Mouse (Mus musculus): Measurements from ENCODE around the gene Icam2. TPM values are rescaled to one million over a fixed set of nuclear protein-coding genes. Genes with fewer than 3 reads are reported as not detected.

Icam2 gene
- total RNA-seq, 1 experiment from 2014 or later, result 24.6 TPM

- peak; percentile 79 for DNase-seq
These were observed 3.8 kb upstream of the Icam2 start for GRCm38 (mm10) chr11:106391546-106392188.

DNA sequence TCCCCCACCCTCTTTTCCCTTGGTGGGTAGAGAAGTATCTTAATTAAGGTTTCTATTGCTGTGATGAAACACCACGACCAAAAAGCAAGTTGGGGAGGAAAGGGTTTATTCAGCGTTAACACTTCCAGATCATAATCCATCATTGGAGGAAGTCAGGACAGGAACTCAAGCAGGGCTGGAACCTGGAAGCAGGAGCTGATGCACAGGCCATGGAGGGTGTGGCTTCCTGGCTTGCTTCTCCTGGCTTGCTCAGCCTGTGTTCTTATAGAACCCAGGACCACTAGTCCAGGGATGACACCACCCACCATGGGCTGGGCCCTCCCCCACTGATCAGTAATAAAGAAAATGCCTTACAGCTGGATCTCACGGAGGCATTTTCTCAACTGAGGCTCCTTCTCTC is 2.9 kb upstream of the Icam2 start:
- DNase-seq, result no peak

DNA sequence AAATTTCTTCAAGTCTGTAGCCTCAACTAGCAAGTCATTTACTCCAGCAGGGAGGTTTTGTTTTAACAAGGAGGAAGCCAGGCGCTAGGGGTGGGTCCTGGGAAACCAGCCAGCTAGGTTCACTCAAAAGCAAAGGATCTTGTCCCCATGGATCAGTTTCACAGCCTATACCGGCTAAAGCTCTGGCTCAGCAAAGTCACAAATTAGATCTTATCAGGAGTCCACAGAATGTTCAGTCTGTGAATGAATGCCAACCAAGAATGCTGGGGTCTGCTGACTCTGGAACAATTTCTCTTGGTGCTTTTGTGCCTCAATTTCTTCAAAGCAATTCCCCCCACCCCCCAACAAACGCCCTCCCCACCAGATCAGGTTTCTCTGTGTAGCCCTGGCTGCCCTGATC is 1.7 kb upstream of the Icam2 start:
- DNase-seq, result no peak

DNA sequence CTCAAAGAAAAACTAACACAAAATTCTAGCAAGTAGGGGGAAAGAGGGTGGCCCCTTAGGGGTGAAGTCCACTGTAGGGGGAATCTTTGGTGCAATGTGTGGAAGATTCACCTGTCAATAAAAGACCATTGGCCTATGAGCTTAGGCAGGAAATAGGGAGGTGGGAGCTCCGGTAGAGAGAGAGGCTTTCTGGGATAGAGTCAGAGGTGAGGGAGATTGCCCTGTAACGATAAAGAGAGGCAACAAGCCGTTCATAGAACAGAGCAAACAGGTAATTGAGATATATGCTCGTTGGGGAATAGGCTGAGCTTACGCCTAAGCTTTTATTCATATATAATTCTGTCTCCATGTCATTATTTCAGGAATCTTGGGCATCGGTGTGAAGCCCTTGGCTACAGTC is 855 bp downstream of the Icam2 start:
- no peak for DNase-seq

DNA sequence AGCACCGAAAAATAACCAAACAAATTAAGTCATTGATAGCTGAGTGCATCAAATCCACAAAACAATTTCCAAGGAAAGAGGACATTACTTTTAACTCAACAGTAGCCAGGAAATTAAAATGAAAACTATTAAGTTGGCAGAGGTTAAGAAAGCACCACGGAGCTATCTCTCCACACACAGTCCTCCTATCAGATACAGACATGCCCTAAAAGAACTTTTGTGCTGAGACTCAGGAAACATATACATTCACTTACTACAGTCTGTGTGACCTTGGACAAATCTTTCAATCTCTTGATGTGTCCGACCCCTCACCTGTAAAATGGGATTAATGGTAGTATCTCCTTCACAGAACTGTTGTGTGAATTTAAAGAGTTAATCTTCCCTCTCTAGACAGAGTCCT is 1.5 kb downstream of the Icam2 start:
- no peak for DNase-seq

DNA sequence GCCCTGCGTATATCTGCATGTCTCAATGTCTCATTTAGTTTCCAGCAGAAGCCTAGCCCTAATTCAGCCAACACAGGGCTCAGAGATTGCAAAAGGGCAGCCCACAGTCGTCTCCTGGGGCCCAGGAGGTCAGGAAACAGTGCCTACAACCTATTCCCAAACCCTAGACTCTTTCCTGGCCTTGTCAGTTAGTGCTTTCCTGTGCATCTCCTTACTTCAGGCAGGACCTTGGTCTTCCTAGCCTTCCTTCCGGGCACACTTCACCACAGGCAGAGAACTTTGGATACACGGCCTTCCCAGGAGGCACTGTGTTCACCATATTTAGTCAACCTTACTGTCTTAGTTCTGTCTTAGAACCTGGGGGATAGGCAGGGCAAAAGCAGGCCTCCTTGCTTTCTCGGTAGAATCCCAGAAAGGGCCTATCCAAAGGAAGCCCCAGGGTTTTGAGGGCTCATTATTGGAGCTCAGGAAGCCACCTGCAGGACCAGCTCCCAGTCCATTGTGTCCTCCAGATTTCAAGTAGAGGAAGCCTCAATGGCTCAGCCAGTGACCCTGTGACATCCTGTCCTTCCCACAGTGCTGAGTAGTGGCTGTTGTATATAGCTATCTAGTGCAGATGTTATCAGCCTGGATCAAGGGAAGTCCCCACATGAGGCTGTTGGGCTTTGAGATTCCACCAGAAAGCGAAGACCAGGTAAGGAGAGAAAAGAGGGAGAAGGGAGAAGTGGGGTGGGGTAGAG is 4.7 kb downstream of the Icam2 start:
- DNase-seq, result no peak

DNA sequence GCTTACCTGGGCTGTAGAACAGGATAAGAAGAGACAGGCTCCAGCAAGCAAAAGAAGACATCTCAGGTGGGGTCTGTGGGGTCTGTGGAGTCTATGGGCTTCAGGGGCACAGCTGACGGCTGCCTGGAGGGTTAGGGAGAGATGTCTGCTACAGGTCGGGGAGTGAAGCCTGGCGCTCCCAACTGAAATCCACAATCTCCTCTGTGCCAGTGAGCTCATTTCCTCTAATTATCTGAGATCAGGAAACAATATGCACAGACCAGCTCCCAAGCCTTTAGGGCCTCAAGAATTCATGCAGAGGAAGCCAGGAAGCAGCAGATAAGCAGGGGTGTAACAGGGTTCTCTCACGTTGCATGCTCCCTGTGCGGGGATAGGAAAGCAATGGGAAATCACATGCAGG is 5.5 kb downstream of the Icam2 start:
- DNase-seq, result no peak

DNA sequence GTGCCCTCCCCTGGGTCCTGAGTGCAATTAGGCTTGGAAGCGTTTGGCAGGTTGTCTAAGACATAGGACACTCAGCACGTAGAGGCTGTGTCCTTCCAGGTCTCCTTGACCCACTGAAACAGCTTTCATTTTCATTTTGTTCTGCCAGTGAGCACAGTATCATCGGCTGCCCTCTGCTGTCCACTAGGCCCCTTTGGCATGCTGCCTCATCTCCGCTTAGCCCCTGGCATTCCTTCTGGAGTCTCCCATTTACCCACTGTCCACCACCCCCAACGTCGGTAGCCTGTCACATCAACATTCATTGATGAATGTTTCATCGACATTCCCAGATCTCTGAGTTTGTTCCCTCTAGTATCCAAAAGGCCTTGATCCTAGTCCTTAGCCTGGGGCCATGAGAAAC is 6.0 kb downstream of the Icam2 start:
- peak; percentile 75 for DNase-seq

- DNase-seq, result no peak
These were observed 6.9 kb downstream of the Icam2 start for GRCm38 (mm10) chr11:106381011-106381410.

- DNase-seq, result no peak
These were observed 12.9 kb downstream of the Icam2 start for GRCm38 (mm10) chr11:106374979-106375378.

DNA sequence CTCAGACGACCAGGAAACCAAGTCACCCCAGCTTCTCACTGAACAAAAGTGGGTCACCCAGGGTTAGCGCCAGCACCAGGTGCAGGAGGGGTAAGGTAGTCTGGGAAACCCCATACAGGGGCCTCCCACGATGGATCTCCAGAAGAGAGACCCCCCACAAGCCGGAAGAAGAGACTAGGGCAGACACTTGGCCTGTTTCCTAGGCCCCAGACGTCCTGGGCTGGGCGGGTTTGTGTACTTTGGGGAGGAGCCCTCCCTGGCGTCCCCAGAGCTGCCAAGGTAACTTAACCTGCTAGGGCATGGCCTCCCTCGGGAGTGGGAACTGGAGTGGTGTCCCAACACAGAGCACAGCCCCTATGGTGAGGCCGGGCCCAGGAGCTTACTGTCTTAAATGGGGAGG is 13.3 kb downstream of the Icam2 start:
- no peak for DNase-seq

- no peak for DNase-seq
These were observed 13.9 kb downstream of the Icam2 start for GRCm38 (mm10) chr11:106373998-106374397.

DNA sequence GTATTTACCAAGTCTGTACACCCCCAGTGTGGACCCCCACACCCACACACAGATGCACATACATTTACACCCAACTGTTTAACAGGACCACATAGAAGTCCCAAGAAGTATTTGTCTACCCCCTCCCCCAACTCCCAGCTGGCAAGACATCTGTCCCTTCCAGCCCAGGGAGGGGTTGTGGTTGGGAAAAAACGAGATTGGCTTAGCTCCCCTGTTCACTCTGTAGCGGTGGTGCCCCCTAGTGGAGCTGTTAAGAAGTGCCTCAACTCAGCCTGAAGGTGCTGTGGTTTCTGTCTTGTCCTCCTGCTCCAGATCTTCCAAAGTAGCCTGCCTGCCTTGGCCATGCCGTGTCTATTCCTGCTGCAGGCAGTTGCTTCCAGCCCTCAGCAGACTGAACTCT is 21.6 kb downstream of the Icam2 start:
- DNase-seq, result peak; percentile 93

DNA sequence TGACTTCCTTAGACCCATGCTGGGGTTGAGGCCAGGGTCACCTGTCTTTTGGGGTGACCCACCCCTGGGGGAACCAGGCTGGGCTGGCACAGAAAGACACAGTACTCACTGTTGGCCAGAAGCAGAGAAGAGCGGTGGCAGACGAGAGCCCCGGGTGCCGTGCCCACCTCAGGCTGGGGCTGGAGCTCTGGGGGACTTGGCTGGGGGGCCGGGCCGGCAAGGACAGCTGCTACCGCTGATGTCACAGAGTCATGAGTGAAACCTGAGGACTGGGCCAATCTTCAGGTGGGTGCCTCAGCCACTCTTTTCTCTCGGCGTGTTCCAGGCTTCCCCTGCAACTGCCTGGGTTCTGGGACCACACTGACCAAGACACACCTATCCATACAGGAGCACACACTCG is 22.5 kb downstream of the Icam2 start, which contains the start of gene Prr29:
Gene Prr29, plus strand, starts transcription at position 107 of the 400 bp plus-strand sequence.
- DNase-seq, result peak; percentile 0

- DNase-seq, result peak; percentile 65
These were observed 23.2 kb downstream of the Icam2 start for GRCm38 (mm10) chr11:106364712-106365111.

DNA sequence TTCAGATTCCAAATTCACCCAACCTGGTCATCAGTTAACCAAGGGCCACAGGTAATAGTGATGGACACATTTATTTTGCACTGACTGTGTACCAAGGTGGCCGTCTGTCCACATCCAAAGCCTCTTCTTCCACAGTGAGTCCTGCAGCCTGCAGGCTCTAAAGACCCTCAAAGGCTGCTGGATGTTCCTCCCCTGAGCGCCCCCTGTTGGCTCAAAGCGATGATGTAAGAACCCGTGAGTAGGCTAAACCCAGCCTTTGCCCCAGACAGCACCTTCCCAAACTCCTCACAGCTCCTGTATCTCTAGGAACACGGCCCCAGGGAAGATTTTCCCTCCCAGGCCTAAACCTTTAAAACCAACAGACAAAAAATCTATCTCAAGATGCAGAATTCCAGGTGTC is 28.5 kb downstream of the Icam2 start:
- DNase-seq, result no peak

DNA sequence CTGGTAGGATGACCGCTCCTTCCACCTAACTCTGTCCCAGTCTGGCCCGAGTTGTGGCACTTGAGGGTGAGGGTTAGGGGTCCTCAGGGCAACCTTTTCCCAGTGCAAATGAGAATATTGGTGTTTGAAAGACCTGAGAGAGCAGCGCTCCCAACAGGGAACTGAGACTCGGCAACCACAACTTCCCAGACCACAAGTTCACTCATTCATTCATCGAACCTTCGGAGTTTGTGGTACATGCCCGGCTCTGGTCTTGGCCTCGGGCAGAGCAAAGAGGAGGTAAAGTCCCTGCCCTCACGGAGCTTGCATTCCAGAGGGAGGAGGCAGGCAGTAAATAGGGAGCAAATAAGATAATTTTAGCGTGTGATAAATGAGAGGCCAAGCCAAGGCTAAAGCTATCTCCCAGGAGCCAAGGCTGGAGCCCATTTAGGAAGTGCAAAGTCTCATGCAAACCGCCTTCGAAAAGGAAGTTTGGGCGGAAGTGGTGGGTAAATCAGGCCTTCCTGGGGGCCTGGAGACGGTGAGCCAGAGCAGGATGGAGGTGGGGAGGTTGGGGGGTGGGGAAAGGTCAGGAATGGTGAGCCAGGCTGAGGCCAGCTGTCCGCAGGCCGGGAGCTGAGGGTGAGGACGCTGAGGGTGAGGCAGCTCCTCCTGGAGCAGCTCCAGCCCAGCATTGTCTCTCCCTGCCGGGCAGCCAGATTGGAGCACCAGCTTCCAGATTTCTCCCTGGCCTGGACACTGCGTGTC is 32.3 kb downstream of the Icam2 start:
- DNase-seq, result peak; percentile 62

DNA sequence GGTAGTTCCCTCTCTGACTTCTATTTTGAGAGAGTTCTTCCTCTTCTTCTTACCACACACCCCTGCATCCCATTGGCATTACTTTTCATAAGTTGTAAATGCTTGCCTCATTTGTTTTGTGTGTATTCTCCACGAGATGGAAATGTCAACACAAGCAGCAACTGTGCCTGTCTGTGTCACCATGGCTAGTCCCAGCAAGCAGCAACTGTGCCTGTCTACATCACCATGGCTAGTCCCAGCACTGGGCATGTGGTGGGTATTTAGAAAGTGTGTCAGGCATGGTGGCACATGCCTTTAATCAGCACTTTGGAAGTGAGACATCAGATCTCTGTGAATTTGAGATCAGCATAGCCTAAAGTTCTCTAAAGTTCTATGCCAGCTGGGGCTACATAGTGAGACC is 33.7 kb downstream of the Icam2 start:
- no peak for DNase-seq

DNA sequence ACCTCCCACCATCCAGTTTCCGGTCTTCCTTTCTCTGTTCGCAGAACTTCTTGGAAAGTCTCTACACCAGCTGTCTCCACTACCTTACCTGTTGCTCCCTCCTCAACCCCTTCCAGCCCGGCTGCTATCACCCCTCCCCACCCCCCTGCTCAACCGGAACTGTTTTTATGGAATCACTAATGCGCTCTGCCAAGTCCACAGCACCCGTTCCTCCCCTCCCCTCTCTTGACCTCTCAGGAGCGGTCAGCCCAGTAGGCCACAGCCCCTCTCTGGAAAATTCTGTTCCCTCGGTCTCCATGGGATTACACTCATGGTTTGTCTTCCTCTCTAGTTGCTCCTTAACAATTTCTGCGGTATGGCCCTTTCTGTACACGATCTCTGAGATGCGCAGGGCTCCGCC is 34.7 kb downstream of the Icam2 start, which contains the start of gene Scn4a:
Gene Scn4a, minus strand, starts transcription at position 101 of the 400 bp plus-strand sequence.
- no peak for DNase-seq

- no peak for DNase-seq
These were observed 35.9 kb downstream of the Icam2 start for GRCm38 (mm10) chr11:106351941-106352340.

GRCm38 (mm10) chr11:106351253-106351652 is 36.6 kb downstream of the Icam2 start:
- DNase-seq, result no peak

DNA sequence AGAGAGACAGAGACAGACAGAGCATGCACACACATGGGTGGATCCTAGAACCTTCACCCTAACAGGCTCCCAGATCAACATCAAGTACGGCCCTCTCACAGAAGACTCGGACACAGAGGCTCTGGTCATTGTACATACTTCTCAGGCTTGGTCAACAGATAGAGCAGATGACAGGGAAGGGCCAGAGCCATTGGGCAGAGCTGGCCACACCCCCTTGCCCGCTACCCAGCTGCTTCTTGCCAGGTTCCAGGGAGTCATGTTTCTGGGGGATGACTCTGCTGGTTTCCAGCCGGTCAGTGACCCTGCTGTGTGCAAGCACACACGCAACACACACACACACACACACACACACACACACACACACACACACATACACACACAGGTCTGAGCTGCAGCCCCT is 37.0 kb downstream of the Icam2 start:
- peak; percentile 66 for DNase-seq

DNA sequence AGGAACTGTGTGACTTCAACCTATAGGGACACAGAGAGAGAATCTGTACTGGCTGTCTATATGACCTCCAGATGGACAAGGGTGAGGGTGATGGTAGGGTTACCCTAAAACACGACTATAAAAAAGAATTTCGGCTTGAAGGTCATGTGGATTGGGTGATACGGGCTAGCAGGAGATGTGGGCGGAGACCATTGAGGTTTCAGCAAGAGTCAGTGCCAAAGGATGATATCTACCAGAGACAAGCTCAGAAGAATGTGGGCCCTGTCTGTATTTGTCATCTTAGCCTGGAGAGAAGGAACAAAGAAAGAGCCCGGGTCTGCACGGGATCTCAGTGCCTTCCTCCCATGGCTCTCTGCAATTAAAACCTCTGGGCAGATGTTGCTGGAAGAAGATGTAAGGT is 38.1 kb downstream of the Icam2 start:
- no peak for DNase-seq

All from adrenal gland, postnatal 14 days (tissue).